Mouse (Mus musculus) common myeloid progenitor, adult 5-6 weeks (primary cell): ENCODE results near the gene Slc7a1. TPM values are rescaled to one million over a fixed set of nuclear protein-coding genes. Genes with fewer than 3 reads are reported as not detected.

Experiments
- ATAC-seq: replicated peaks from 2 replicates; pipeline ENCODE4 v1.8.0; 2016; ENCODE audit warnings: low read depth, mild to moderate bottlenecking, moderate TSS enrichment, inconsistent platforms; ENCODE audit not compliant: poor library complexity, severe bottlenecking
- total RNA-seq: library from RNA; stranded (forward); fragments of 200-1000, 187-1606 nt; gene quantifications from 2 replicates; pipeline ENCODE4 v1.2.3, GENCODE M21; 2017

Slc7a1 gene
- total RNA-seq, 1 experiment from 2014 or later: 30.3 TPM

DNA sequence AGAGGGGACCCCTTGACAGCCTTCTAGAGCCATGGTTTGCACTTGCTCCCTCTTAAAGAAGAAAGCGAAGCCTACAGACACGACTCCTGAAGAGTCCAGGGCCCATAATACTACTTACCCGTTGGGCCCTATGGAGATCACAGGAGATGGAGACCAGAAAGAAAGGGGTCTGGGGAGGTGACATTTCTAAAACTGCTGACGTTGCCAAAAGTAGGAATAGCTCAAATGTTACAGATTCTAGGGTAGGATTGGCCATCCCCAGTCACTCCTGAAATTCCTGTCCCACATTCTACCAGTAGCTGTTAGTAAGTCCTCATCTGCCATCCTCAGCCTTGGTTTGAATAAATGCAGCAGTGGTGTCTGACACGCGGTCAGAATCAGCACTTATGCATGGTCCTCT is 117.6 kb downstream of the Slc7a1 start:
- ATAC-seq: no peak

DNA sequence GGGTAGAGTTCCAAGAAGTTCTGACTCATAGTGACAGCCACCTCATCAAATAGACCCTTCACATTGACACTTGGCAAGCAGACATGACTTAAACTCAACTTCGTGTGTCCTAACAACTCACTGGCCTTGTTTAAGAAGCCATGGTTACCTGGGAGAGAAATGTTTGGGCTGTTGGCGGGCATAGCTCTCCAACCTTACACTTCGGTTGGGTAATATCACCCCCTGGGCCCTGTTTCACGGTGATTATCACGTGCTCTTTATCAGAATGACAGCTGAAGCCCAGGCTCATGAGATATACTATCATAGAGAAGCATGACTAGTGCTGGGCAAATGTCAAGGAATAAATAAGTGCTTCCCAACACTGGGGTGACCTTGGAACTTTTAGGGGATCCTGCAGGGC is 119.4 kb downstream of the Slc7a1 start:
- no peak for ATAC-seq

DNA sequence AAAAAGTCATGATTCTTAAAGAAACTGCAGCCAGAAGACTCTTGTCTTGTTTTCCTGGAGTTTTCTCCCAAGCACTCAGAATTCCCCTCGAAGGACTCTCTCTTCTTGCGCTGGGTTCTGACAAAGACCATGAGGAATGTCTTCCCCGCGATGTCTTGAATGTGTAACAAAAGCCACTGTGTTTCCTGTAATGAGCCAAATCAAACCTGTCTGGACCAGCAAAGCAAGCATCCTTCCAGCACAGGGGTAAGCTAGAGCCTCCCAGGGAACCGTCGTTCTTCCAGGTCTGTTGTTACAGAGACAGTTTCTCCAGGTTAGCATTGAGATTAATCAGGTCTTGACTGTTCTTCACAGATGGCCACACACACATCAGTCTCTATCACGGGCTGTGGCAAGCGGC is 121.5 kb downstream of the Slc7a1 start:
- ATAC-seq: no peak

Other genes with a start within 250 kb of the Slc7a1 start
- 23.9 and 25.3 TPM in 2 replicates for gene Ubl3, start 152.9 kb upstream of the Slc7a1 start, total RNA-seq